ENCODE assay signal across 11 mouse cellular contexts in genomic region chr9:27781994-27782337, GRCm38 (mm10). TPM values are rescaled to one million over a fixed set of nuclear protein-coding genes. Genes with fewer than 3 reads are reported as not detected.
DNase-seq lines count a peak whose midpoint lies in the region; ATAC-seq and TF ChIP-seq lines count a peak whose summit lies in the region.
"Had no signal": no experiment of that assay in that cellular context is flagged by ENCODE, and none has a peak within 500 bp of the region (broad histone marks: within the 10 kb centered on the region; RNA-seq: fewer than 3 reads in every experiment).

No protein-coding gene starts in this region.

- no peaks in the 10 kb centered on the region for H3K27me3 ChIP-seq in kidney, postnatal 0 days (ENCODE audit: insufficient read depth, low read length)
- H3K27me3 ChIP-seq in forebrain, embryonic 14.5 days (replicated peaks; ENCODE audit: control insufficient read depth, insufficient read depth, low read length), result no peaks in the 10 kb centered on the region
- H3K27me3 ChIP-seq in midbrain, embryonic 12.5 days, result no peaks in the 10 kb centered on the region; the same call in 1 of the 2 replicates

- H3K4me1 ChIP-seq in kidney, postnatal 0 days (replicated peaks; ENCODE audit: insufficient read depth, low read length), result no peaks in the 10 kb centered on the region
- no peaks in the 10 kb centered on the region for H3K4me1 ChIP-seq in forebrain, embryonic 14.5 days (ENCODE audit: control insufficient read depth, insufficient read depth, low read length)
- peaks cover 8% of the 10 kb centered on the region for H3K4me1 ChIP-seq in midbrain, embryonic 12.5 days

- H3K36me3 ChIP-seq in kidney, postnatal 0 days (ENCODE audit: insufficient read depth, low read length), result no peaks in the 10 kb centered on the region
- no peaks in the 10 kb centered on the region for H3K36me3 ChIP-seq in forebrain, embryonic 14.5 days (ENCODE audit: control insufficient read depth, insufficient read depth, low read length)
- no peaks in the 10 kb centered on the region for H3K36me3 ChIP-seq in midbrain, embryonic 12.5 days

- H3K9ac ChIP-seq in kidney, postnatal 0 days (ENCODE audit: low read depth, low read length), result no peak overlapping the region
- no peak overlapping the region for H3K9ac ChIP-seq in forebrain, embryonic 14.5 days (ENCODE audit: low read length)
- H3K9ac ChIP-seq in midbrain, embryonic 12.5 days (replicated peaks), result no peak overlapping the region
- H3K9ac ChIP-seq: liver, embryonic 14.5 days had no signal

- DNase-seq in kidney, postnatal 0 days (ENCODE audit: low spot score), result peak; percentile 47
- DNase-seq in kidney, postnatal 36 days, result no peak
- peak; percentile 27 for DNase-seq in forebrain, embryonic 14.5 days (ENCODE audit: low spot score)
- DNase-seq in yolk sac, embryonic 10.5 days (ENCODE audit: low spot score), result peak; percentile 3
- no peak for DNase-seq in left cerebral cortex, adult 9 months (ENCODE audit: low spot score in 2 of 2)
- DNase-seq in T-cell, adult 2 months (ENCODE audit: low spot score), result no peak
- DNase-seq in adrenal gland, postnatal 25 days, result no peak
- DNase-seq: cerebellum, adult 18-20 months; kidney, postnatal 4 days had no signal

- no peak for TF ChIP-seq CTCF in kidney, postnatal 0 days (IDR thresholded peaks at IDR 0.05; ENCODE audit: low read depth)

- WGBS in kidney, postnatal 0 days, result 0% methylated on average over 1 of the region's 1 CpGs
- WGBS in forebrain, embryonic 14.5 days, result 0% methylated on average over 1 of the region's 1 CpGs
- 0% methylated on average over 1 of the region's 1 CpGs for WGBS in midbrain, embryonic 12.5 days

- no peak overlapping the region for H3K27ac ChIP-seq in kidney, postnatal 0 days
- no peak overlapping the region for H3K27ac ChIP-seq in forebrain, embryonic 14.5 days (ENCODE audit: low read depth, low read length)
- no peak overlapping the region for H3K27ac ChIP-seq in midbrain, embryonic 12.5 days (replicated peaks)
- H3K27ac ChIP-seq: liver, embryonic 14.5 days had no signal

- no peaks in the 10 kb centered on the region for H3K9me3 ChIP-seq in kidney, postnatal 0 days (replicated peaks; ENCODE audit: low read length)
- H3K9me3 ChIP-seq in forebrain, embryonic 14.5 days (replicated peaks; ENCODE audit: control insufficient read depth, low read length), result no peaks in the 10 kb centered on the region
- no peaks in the 10 kb centered on the region for H3K9me3 ChIP-seq in midbrain, embryonic 12.5 days

- no peak overlapping the region for H3K4me3 ChIP-seq in kidney, postnatal 0 days (replicated peaks; ENCODE audit: low read depth, low read length)
- no peak overlapping the region for H3K4me3 ChIP-seq in forebrain, embryonic 14.5 days (ENCODE audit: low read depth, low read length)
- no peak overlapping the region for H3K4me3 ChIP-seq in midbrain, embryonic 12.5 days

- no peak for ATAC-seq in kidney, postnatal 0 days (replicated peaks; ENCODE audit: low FRiP score, low read depth)
- ATAC-seq in forebrain, embryonic 14.5 days, result peak; percentile 52; the same call in 1 of the 2 replicates
- ATAC-seq in midbrain, embryonic 12.5 days (ENCODE audit: low FRiP score, low read depth), result peak; percentile 91

- no peak overlapping the region for H3K4me2 ChIP-seq in kidney, postnatal 0 days (ENCODE audit: low read length)
- H3K4me2 ChIP-seq in forebrain, embryonic 14.5 days (ENCODE audit: low read length), result no peak overlapping the region
- no peak overlapping the region for H3K4me2 ChIP-seq in midbrain, embryonic 12.5 days (replicated peaks)

RNA-seq across cellular contexts. Expression of gene Opcml, which starts 8.6 kb away (rescaled TPM):
- 0.97 and 1.0 TPM in 2 replicates for polyA plus RNA-seq in kidney, postnatal 0 days (2015; fragmentation: Nextera tagmentation; extraction: Ambion mirVana)
- polyA plus RNA-seq in forebrain, embryonic 14.5 days (2014; fragmentation: Nextera tagmentation; extraction: Ambion mirVana), result 13.3 and 27.6 TPM in 2 replicates
- polyA plus RNA-seq in midbrain, embryonic 12.5 days (2016; fragmentation: Nextera tagmentation; extraction: Ambion mirVana), result 6.6 and 7.0 TPM in 2 replicates
- 0.90 and 1.1 TPM in 2 replicates for total RNA-seq in adrenal gland, postnatal 25 days (2021)

Comparison
In these comparisons a context has a peak if more than half of its experiments do, and no peak if none do; other contexts are left out.
1. DNase-seq: peak in kidney, postnatal 0 days (single experiment), forebrain, embryonic 14.5 days (single experiment) and yolk sac, embryonic 10.5 days (single experiment); none in kidney, postnatal 36 days (0 of 2), left cerebral cortex, adult 9 months (0 of 2), T-cell, adult 2 months (single experiment) and adrenal gland, postnatal 25 days (single experiment).